Mouse (Mus musculus): Measurements from ENCODE around the gene Elfn2. TPM values are rescaled to one million over a fixed set of nuclear protein-coding genes. Genes with fewer than 3 reads are reported as not detected.
A peak's percentile ranks its signal among the peaks of the same experiment; 100 is the strongest.

Gene Elfn2
- total RNA-seq, 2 experiments from 2014 or later, result 0.75 to 1.5 TPM

DNA sequence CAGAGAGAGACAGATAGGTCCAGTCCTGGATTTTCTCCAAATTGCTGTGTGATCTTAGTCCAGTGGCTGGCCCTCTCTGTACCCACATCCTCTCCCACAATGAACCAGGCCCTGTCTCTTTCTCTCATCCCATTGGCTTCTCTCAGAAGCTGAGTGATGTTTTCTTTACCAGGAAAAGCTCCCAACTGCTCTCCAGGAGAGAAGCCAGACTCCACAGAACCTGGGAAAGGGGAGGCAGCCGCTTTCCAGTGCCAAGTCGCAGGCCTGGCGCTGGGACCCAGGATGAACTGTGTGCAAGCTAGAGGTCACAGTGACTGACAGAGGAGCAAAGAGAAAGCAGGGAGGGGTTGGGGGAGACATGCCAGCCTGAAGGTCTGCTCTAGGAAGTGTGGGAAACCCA lies 93.6 kb downstream of the Elfn2 start:
- intact Hi-C loops (cut with DNase I), result loop anchor here (5.0 kb wide), 1 partner anchor 247 kb away; no protein-coding TSS in a partner anchor
- peak in 1 of 2 experiments; percentile 14 for DNase-seq

DNA sequence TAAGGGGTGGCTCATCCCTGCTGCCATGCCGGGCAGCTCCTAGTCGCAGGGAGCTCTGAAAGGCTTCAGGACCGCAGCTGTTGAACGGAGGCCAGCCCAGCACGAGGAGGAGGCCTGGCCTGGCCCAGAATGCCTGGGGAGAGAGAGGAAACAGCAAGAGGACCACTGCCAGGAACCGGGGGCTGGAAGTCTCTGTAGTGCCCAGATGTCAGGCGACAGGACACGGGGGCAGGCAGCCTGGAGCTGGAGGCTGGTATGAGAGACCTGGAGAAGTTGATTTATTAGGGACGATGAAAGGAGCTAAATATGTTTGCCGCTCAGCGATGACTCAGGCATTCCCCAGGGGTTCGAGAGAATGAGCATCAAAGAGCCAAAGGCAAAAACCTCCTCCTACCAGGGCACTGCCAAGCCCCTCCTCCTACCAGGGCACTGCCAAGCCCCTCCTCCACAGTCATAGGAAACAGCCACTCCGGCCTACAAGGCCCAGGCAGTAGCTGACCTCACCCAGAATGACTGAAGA lies 94.1 kb downstream of the Elfn2 start:
- intact Hi-C loops (cut with DNase I), result loop anchor here (5.0 kb wide), 1 partner anchor 248 kb away; no protein-coding TSS in a partner anchor
- DNase-seq, result peak; percentile 78 to 81

- DNase-seq, result peak; percentile 76 to 83
- intact Hi-C loops (cut with DNase I), result loop anchor here (1.0 to 5.0 kb wide), 3 partner anchors 97 to 249 kb away; no protein-coding TSS in a partner anchor
These were observed 95.1 kb downstream of the Elfn2 start for GRCm38 (mm10) chr15:78623426-78623825.

Other genes with a start within 250 kb of the Elfn2 start
- gene Il2rb, start 223.5 kb downstream of the Elfn2 start, total RNA-seq (2021), result under 1 TPM; 0.39 to 0.54 TPM
- 10 to 100 TPM; 26.2 to 41.8 TPM for gene C1qtnf6, start 187.4 kb downstream of the Elfn2 start, total RNA-seq (2021)
- gene Sstr3, start 174.1 kb downstream of the Elfn2 start, total RNA-seq (2021), result not detected
- 1 to 10 TPM; 2.7 to 7.4 TPM for gene Rac2, start 146.0 kb downstream of the Elfn2 start, total RNA-seq (2021)
- gene Cyth4, start 121.7 kb downstream of the Elfn2 start, total RNA-seq (2021), result 1 to 10 TPM; 5.3 to 7.7 TPM
- 10 to 100 TPM; 11.2 to 11.8 TPM for gene Mfng, start 54.7 kb upstream of the Elfn2 start, total RNA-seq (2021)
- 10 to 100 TPM; 15.4 to 19.0 TPM for gene Card10, start 84.3 kb upstream of the Elfn2 start, total RNA-seq (2021)
- gene Cdc42ep1, start 123.9 kb upstream of the Elfn2 start, total RNA-seq (2021), result 10 to 100 TPM; 37.6 to 47.6 TPM
- under 1 TPM in 1 of 2 experiments, not detected in 1; 0.56 TPM for gene Lgals2, start 136.8 kb upstream of the Elfn2 start, total RNA-seq (2021)
- gene Gga1, start 158.4 kb upstream of the Elfn2 start, total RNA-seq (2021), result 10 to 100 TPM; 40.3 to 43.2 TPM
- gene Gm49510, start 180.9 kb upstream of the Elfn2 start, total RNA-seq (2021), result not detected
- 1 to 10 TPM; 5.8 to 6.5 TPM for gene Sh3bp1, start 181.0 kb upstream of the Elfn2 start, total RNA-seq (2021)
- gene Pdxp, start 195.1 kb upstream of the Elfn2 start, total RNA-seq (2021), result under 1 TPM; 0.60 to 0.78 TPM
- 100 to 1,000 TPM; 180 to 208 TPM for gene Lgals1, start 208.0 kb upstream of the Elfn2 start, total RNA-seq (2021)
- gene Nol12, start 216.2 kb upstream of the Elfn2 start, total RNA-seq (2021), result 10 to 100 TPM; 14.2 to 16.2 TPM
- gene Triobp, start 229.0 kb upstream of the Elfn2 start, total RNA-seq (2021), result 10 to 100 TPM; 36.7 to 40.3 TPM